Mouse (Mus musculus): Measurements from ENCODE around the gene Tmem72. TPM values are rescaled to one million over a fixed set of nuclear protein-coding genes. Genes with fewer than 3 reads are reported as not detected.

Gene Tmem72
- total and polyA plus RNA-seq, 3 experiments: 0.01 to 0.04 TPM; not detected in 1

DNA sequence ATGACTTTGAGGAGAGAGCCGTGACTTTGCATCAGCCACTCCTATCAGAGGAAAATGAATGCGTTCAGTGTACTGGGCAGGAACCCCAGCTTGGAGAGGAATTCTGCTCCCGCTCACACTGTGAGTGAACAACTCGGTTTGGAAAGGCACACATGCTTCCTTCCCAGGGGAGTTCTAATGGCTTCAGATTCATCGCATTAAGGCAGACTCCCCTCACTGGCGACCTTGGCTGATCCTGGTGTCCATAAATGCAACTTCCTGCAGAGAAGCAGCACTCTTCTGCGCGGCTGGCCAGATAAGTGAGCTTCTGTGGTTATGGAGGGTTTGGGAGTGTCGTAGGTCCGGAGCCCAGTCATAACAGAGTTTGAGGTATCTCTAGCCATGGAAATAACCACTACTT is 86.9 kb downstream of the Tmem72 start:
- no peaks in the 10 kb centered on the region for H3K36me3 ChIP-seq (ENCODE audit: control insufficient read depth in 1 of 2, insufficient read depth in 2 of 2, low read length in 2 of 2)
- no peaks in the 10 kb centered on the region for H3K79me2 ChIP-seq (ENCODE audit: control insufficient read depth, insufficient read depth, low read length, poor library complexity)
- no peak overlapping the region for H3K27ac ChIP-seq (ENCODE audit: control insufficient read depth, low read depth, low read length)
- no peaks in the 10 kb centered on the region for H3K27me3 ChIP-seq (ENCODE audit: control insufficient read depth in 1 of 2, insufficient read depth in 2 of 2, low read length in 2 of 2)
- H3K4me1 ChIP-seq (ENCODE audit: control insufficient read depth in 1 of 2, insufficient read depth in 2 of 2, low read length in 2 of 2): no peaks in the 10 kb centered on the region
- TF ChIP-seq E2F4 (IDR thresholded peaks at IDR 0.05; ENCODE audit: borderline replicate concordance, low read depth, low read length) (no peak), ZNF384 (IDR thresholded peaks at IDR 0.05; ENCODE audit: low read depth, low read length) (no peak), CTCF (IDR thresholded peaks at IDR 0.05 in 2 of 3, conservative IDR thresholded peaks at IDR 0.05 in 1 of 3; ENCODE audit: control insufficient read depth in 1 of 3, insufficient read depth in 1 of 3, low read depth in 2 of 3, low read length in 3 of 3, poor library complexity in 1 of 3, severe bottlenecking in 1 of 3) (no peak), MAFK (IDR thresholded peaks at IDR 0.05; ENCODE audit: borderline replicate concordance, low read depth, low read length) (no peak)
- H3K4me3 ChIP-seq (ENCODE audit: control insufficient read depth in 1 of 2, insufficient read depth in 1 of 2, low read depth in 2 of 2, low read length in 2 of 2): no peak overlapping the region
- H3K9me3 ChIP-seq (replicated peaks; ENCODE audit: insufficient read depth, low read length): no peaks in the 10 kb centered on the region
- H3K9ac ChIP-seq (ENCODE audit: control insufficient read depth, low read depth, low read length, poor library complexity, severe bottlenecking): no peak overlapping the region
- DNase-seq (ENCODE audit: low read depth, low spot score): no peak

Other genes with a start within 250 kb of the Tmem72 start
- not detected in 2 replicates for gene Olfr211, start 227.8 kb downstream of the Tmem72 start, total RNA-seq (2012; rRNA removed)
- gene Olfr211, start 227.8 kb downstream of the Tmem72 start, polyA plus RNA-seq (2012; ENCODE audit: insufficient read depth in 1 of 2, insufficient read length in 2 of 2, low read depth in 1 of 2, low replicate concordance in 2 of 2, missing spikeins in 1 of 2): not detected
- not detected in 2 replicates for gene Olfr212, start 210.4 kb downstream of the Tmem72 start, total RNA-seq (2012; rRNA removed)
- gene Olfr212, start 210.4 kb downstream of the Tmem72 start, polyA plus RNA-seq (2012; ENCODE audit: insufficient read depth in 1 of 2, insufficient read length in 2 of 2, low read depth in 1 of 2, low replicate concordance in 2 of 2, missing spikeins in 1 of 2): under 1 TPM in 1 of 2 experiments, not detected in 1; 0.03 TPM
- gene Olfr213, start 178.5 kb downstream of the Tmem72 start, total RNA-seq (2012; rRNA removed): not detected in 2 replicates
- not detected for gene Olfr213, start 178.5 kb downstream of the Tmem72 start, polyA plus RNA-seq (2012; ENCODE audit: insufficient read depth in 1 of 2, insufficient read length in 2 of 2, low read depth in 1 of 2, low replicate concordance in 2 of 2, missing spikeins in 1 of 2)
- 0.72 and 2.0 TPM in 2 replicates for gene Gm5580, start 165.8 kb downstream of the Tmem72 start, total RNA-seq (2012; rRNA removed)
- under 1 TPM in 1 of 2 experiments, not detected in 1; 0.54 TPM for gene Gm5580, start 165.8 kb downstream of the Tmem72 start, polyA plus RNA-seq (2012; ENCODE audit: insufficient read depth in 1 of 2, insufficient read length in 2 of 2, low read depth in 1 of 2, low replicate concordance in 2 of 2, missing spikeins in 1 of 2)
- gene Olfr214, start 162.7 kb downstream of the Tmem72 start, total RNA-seq (2012; rRNA removed): not detected in 2 replicates
- not detected for gene Olfr214, start 162.7 kb downstream of the Tmem72 start, polyA plus RNA-seq (2012; ENCODE audit: insufficient read depth in 1 of 2, insufficient read length in 2 of 2, low read depth in 1 of 2, low replicate concordance in 2 of 2, missing spikeins in 1 of 2)
- not detected in 2 replicates for gene Olfr215, start 132.7 kb downstream of the Tmem72 start, total RNA-seq (2012; rRNA removed)
- under 1 TPM in 1 of 2 experiments, not detected in 1; 0.04 TPM for gene Olfr215, start 132.7 kb downstream of the Tmem72 start, polyA plus RNA-seq (2012; ENCODE audit: insufficient read depth in 1 of 2, insufficient read length in 2 of 2, low read depth in 1 of 2, low replicate concordance in 2 of 2, missing spikeins in 1 of 2)
- gene Zfp422, start 87.9 kb downstream of the Tmem72 start, total RNA-seq (2012; rRNA removed): not detected in 2 replicates
- gene Zfp422, start 87.9 kb downstream of the Tmem72 start, polyA plus RNA-seq (2012; ENCODE audit: insufficient read depth in 1 of 2, insufficient read length in 2 of 2, low read depth in 1 of 2, low replicate concordance in 2 of 2, missing spikeins in 1 of 2): under 1 TPM in 1 of 2 experiments, not detected in 1; 0.32 TPM
- not detected in 2 replicates for gene Depp1, start 66.3 kb downstream of the Tmem72 start, total RNA-seq (2012; rRNA removed)
- not detected for gene Depp1, start 66.3 kb downstream of the Tmem72 start, polyA plus RNA-seq (2012; ENCODE audit: insufficient read depth in 1 of 2, insufficient read length in 2 of 2, low read depth in 1 of 2, low replicate concordance in 2 of 2, missing spikeins in 1 of 2)
- 0.07 and 0.08 TPM in 2 replicates for gene Rassf4, start 43.0 kb downstream of the Tmem72 start, total RNA-seq (2012; rRNA removed)
- gene Rassf4, start 43.0 kb downstream of the Tmem72 start, polyA plus RNA-seq (2012; ENCODE audit: insufficient read depth in 1 of 2, insufficient read length in 2 of 2, low read depth in 1 of 2, low replicate concordance in 2 of 2, missing spikeins in 1 of 2): under 1 TPM in 1 of 2 experiments, not detected in 1; 0.08 TPM